Mouse (Mus musculus): ENCODE results near the gene Tspyl1. TPM values are rescaled to one million over a fixed set of nuclear protein-coding genes. Genes with fewer than 3 reads are reported as not detected.
"Not testable (repeated sequence)": the region's sequence is repeated elsewhere in the genome, so short reads cannot be mapped to it uniquely, and the experiment has no call there.

Tspyl1 gene
- 100 to 1,000 TPM; 161 to 169 TPM for total RNA-seq (2021)
- long read RNA-seq, experiment 1, transcript Tspyl1-201 (1 exons, 3,086 nt): major isoform, 338 of 339 reads
- long read RNA-seq, experiment 1, partial matches to known transcripts: 0 of 339 reads
- long read RNA-seq, experiment 1, other reads (novel, unspliced or antisense): 1 of 339 reads
- long read RNA-seq, experiment 2, transcript Tspyl1-201 (1 exons, 3,086 nt): major isoform, 211 of 211 reads
- long read RNA-seq, experiment 2, partial matches to known transcripts: 0 of 211 reads
- long read RNA-seq, experiment 2, other reads (novel, unspliced or antisense): 0 of 211 reads

DNA sequence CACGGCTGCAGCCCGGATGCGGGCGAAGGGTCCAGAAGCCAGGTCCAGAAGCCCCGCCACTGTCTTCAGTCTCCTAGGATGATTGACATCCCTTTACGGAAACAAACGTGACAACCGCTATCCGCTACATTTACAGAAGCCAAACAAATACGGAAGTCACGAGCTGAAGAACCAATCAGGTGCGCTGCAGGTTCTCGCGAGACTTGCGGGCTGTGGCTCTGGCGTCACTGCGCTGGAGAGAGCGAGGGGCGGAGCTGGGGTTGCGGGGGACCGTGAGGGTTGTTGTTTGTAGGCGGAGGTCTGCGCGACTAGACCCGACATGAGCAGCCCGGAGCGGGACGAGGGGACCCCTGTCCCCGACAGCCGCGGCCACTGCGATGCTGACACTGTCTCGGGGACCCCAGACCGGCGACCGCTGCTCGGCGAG is at the start of gene Tspyl1:
TSS of gene Tspyl1 (plus strand) at position 229 of the 427 bp plus-strand sequence.
- no peak for TF ChIP-seq CTCF (IDR thresholded peaks at IDR 0.05)
- Histone ChIP-seq H3K4me3 (peak within 1 kb of the TSS; percentile 84), H3K27ac (peak within 1 kb of the TSS; percentile 98)
- peak; percentile 97 to 98 for DNase-seq (ENCODE audit: extremely low spot score in 1 of 2, low spot score in 2 of 2)
- intact Hi-C loops (cut with DNase I): loop anchor here (1.0 to 2.0 kb wide), 5 partner anchors 15 to 263 kb away; partner anchors contain the start of genes Calhm5, Dse, Rwdd1 and Trappc3l

DNA sequence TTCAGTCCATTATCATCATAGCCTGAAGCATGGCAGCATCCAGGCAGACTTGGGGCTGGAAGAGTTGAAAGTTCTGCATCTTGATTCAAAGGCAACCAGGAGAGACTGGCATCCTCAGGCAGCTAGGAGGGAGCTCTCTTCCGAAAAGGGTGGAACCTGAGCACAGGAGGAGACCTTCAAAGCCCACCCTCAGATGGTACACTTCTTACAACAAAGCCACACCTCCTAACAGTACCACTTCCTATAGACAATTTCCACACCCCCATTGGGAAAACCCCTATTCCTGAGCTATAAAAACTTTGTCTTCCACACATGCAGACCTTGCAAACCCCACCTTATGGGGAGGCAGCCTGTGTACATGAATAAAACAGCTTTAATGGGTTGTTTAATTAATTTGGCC is 48.6 kb upstream of the Tspyl1 start:
- Histone ChIP-seq H3K4me3 (no peak overlapping the region), H3K27ac (no peak overlapping the region)
- TF ChIP-seq CTCF (IDR thresholded peaks at IDR 0.05): no peak
- intact Hi-C loops (cut with DNase I): no loop called here
- no peak for DNase-seq (ENCODE audit: extremely low spot score in 1 of 2, low spot score in 2 of 2)

DNA sequence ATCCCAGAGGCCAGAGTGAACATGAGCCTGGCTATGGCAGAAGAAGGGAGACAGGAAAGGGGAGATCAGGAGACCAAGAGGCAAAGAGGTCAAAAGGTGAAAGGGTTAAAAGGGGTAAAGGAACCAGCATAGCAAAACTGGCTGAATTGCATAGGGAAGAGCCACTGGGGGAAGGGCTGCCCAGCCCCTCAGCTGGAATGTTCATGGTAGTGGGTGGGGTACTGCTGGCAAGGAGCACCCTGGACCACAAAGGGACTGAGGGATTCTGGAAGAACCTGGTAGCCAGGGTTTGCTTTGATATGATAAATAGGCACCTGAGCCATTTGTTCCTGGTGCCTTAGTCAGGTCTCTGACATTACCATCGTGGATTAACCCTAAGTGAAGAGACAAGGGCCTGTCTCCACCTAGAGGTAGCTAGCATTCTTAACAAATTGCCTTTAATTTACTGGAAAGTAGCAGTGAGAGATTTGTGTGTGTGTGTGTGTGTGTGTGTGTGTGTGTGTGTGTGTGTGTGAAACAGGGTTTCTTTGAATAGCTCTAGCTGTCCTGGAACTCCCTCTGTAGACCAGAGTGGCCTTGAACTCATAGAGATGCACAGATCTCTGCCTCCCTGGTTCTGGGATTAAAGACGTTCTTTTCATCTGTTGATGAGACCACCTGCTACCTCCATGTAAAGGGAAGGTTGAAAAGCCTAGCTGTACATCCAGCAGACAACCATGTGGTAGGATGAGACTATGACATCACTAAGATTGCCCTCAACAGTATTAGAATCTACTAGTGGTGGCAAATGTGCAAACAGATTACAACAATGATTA is 47.9 kb upstream of the Tspyl1 start:
- intact Hi-C loops (cut with DNase I): no loop called here
- H3K4me3 ChIP-seq: no peak overlapping the region
- no peak overlapping the region for H3K27ac ChIP-seq
- DNase-seq (ENCODE audit: extremely low spot score in 1 of 2, low spot score in 2 of 2): no peak
- peak; percentile 24; the same call in 1 of the 2 replicates for TF ChIP-seq CTCF (IDR thresholded peaks at IDR 0.05)

DNA sequence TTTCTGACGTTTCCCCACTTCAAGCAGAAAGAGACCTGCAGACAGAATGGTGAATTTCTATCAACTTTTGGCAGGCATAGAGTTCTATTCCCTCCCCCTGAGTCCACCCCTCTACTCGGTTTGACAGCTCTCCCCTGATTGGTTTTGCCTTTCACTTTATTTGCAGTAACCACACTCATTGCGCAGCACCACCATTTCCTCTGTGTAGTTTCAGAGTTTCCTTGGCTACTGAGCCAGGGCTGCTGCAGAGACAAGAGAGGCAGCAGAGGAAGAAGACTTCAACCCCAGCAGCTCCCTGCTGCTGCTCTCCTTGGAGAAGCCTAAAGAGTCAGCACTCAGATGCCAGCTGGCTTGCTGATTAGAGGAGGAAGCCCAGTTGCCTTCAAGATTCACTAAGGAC is 46.6 kb upstream of the Tspyl1 start:
- no peak for DNase-seq (ENCODE audit: extremely low spot score in 1 of 2, low spot score in 2 of 2)
- intact Hi-C loops (cut with DNase I): no loop called here
- TF ChIP-seq CTCF (IDR thresholded peaks at IDR 0.05): no peak
- Histone ChIP-seq H3K27ac (no peak overlapping the region), H3K4me3 (no peak overlapping the region)

DNA sequence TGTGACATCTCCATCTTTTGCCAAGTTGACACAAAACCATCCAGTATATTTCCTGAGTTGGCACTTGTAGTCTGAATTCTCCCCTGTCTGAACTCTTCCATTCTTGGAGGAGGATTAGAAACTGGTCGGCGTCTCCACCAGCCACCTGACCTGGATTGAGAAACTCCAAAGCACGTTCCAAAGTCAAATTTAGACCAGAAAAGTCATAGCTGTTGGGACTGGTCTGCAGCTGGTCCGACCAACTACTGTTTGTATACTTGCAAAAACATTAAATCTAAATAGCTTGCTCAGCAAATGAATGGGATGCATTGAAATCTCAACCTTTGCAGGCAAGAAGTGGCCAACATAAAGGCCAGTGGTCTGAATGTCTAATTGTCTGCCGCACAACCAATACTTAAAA is 45.4 kb upstream of the Tspyl1 start:
- intact Hi-C loops (cut with DNase I): no loop called here
- no peak for TF ChIP-seq CTCF (IDR thresholded peaks at IDR 0.05)
- Histone ChIP-seq H3K4me3 (no peak overlapping the region), H3K27ac (no peak overlapping the region)
- DNase-seq (ENCODE audit: extremely low spot score in 1 of 2, low spot score in 2 of 2): no peak

DNA sequence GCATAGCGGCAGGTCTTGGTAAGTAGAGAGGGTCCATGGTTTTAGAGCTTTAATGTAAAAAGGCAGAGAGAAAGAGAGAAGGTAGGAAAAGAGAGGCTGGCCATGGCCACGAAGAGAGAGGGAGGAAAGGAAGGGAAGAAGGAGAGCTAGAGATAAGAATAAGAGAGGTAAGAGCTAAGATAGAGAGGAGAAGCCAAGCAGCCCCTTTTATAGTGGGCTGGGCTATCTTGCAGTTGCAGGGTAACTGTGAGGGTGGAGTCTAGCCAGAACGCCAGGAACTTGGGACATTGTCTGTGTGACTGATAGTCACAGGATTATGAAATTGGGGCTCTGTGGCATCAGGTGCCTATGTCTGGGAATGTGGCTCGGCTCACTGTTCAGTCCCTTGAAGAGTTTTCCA is 43.5 kb upstream of the Tspyl1 start:
- Histone ChIP-seq H3K27ac (no peak overlapping the region), H3K4me3 (no peak overlapping the region)
- no peak for DNase-seq (ENCODE audit: extremely low spot score in 1 of 2, low spot score in 2 of 2)
- intact Hi-C loops (cut with DNase I): no loop called here
- no peak for TF ChIP-seq CTCF (IDR thresholded peaks at IDR 0.05)

DNA sequence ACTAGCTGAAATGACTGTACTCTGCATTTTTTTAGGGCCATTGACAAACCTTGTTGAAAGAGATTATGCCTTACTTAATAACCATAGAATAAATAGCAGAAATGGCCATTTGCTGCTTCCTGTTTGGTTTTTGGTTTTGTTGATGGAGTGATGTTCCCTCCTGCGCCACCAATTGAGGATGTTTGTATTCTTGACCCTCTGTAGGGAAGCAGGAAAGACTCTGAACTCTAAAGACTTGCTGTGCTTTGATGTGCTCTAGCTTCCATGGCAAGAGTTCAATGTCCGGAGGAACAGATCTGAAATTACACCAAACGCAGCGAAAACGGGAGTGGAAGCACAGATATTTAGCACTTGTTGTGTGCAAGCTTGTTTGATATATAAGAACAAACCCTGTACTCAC is 37.2 kb upstream of the Tspyl1 start:
- Histone ChIP-seq H3K27ac (no peak overlapping the region), H3K4me3 (no peak overlapping the region)
- no peak for DNase-seq (ENCODE audit: extremely low spot score in 1 of 2, low spot score in 2 of 2)
- intact Hi-C loops (cut with DNase I): no loop called here
- no peak for TF ChIP-seq CTCF (IDR thresholded peaks at IDR 0.05)

DNA sequence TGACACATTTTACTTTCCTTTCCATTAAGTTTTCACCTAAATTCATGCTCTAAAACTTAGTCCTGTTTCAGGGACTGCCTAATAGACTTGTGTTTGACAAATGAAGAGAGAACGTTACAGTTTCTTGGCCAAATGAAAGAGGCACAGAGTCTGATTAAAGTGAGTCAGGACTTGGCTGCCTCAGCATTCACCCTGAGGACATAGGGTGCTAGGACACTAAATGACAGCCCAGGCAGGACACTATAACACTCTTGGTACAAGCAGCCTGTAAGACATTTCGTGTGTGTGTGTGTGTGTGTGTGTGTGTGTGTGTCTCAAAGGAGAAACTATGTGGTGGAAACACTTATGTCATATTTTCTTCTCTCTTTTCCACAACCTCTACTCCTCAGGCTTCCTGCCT is 35.9 kb upstream of the Tspyl1 start:
- TF ChIP-seq CTCF (IDR thresholded peaks at IDR 0.05): no peak
- DNase-seq (ENCODE audit: extremely low spot score in 1 of 2, low spot score in 2 of 2): no peak
- Histone ChIP-seq H3K4me3 (no peak overlapping the region), H3K27ac (no peak overlapping the region)
- intact Hi-C loops (cut with DNase I): no loop called here

DNA sequence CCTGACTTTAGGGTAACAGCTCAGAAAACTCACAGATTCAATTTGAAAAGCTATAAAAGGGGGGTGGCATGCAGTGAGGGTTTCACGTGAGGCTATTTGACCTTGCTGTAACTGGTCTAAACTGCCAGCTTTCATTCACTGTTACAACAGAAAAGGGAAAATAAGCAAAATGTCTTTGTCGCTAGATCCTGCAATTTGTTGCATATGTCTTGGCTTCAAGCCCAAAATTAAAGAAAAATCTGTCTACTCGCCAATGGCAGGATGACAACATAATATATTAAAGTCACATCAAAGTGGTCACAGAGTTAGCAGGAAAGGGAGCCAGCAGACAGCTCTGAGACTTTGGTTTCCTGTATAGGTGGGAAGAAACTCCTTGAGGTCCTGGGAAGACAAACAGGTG is 34.2 kb upstream of the Tspyl1 start:
- TF ChIP-seq CTCF (IDR thresholded peaks at IDR 0.05): no peak
- intact Hi-C loops (cut with DNase I): no loop called here
- DNase-seq (ENCODE audit: extremely low spot score in 1 of 2, low spot score in 2 of 2): no peak
- Histone ChIP-seq H3K4me3 (no peak overlapping the region), H3K27ac (no peak overlapping the region)

DNA sequence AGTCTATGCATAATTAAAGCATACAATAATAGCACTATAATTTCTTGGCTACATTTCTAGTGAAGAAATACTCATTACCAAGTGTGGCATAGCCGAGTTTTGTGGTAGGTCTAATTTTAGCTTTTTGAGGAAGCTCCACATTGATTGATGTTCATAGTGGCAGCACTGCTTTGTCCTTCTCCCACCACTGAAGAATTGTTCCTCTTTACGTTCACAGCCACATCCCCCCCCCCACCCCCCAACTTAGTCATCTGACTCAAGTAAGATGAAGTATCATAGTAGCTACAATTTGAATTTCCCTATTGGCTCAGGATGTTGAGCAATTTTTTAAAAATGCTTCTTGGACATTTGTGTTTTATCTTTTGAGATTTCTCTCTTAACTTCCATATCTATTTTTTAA is 32.4 kb upstream of the Tspyl1 start:
- Histone ChIP-seq H3K27ac (no peak overlapping the region), H3K4me3 (no peak overlapping the region)
- DNase-seq (ENCODE audit: extremely low spot score in 1 of 2, low spot score in 2 of 2): no peak
- TF ChIP-seq CTCF (IDR thresholded peaks at IDR 0.05): no peak
- intact Hi-C loops (cut with DNase I): no loop called here

DNA sequence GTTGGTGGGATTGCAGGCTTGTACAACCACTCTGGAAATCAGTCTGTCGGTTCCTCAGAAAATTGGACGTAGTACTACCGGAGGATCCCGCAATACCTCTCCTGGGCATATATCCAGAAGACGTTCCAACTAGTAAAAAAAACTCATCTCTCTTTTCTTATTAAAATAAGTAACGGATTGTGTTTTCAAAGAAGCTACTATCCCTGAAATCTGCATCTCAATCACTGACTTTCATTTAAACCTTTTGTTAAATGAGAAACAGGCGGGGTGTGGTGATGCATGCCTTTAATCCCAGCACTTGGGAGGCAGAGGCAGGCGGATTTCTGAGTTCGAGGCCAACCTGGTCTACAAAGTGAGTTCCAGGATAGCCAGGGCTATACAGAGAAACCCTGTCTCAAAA is 29.2 kb upstream of the Tspyl1 start:
- H3K27ac ChIP-seq; H3K4me3 ChIP-seq; DNase-seq (ENCODE audit: extremely low spot score in 1 of 2, low spot score in 2 of 2); intact Hi-C loops (cut with DNase I): not testable (repeated sequence)

DNA sequence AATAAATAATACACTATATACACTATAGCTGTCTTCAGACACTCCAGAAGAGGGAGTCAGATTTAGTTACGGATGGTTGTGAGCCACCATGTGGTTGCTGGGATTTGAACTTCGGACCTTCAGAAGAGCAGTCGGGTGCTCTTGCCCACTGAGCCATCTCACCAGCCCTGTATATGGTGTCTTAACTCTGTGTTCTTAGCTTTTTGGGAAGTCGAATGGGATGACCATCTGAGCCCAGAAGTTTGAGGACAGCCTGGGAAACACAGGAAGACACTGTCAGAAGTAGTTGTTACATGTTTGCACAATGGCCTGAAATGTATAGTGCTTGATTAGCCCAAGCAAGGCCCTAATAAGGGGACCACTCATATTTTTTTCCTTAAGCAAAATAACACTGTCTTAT is 16.9 kb upstream of the Tspyl1 start:
- no peak for TF ChIP-seq CTCF (IDR thresholded peaks at IDR 0.05)
- intact Hi-C loops (cut with DNase I): no loop called here
- Histone ChIP-seq H3K27ac (no peak overlapping the region), H3K4me3 (no peak overlapping the region)
- no peak for DNase-seq (ENCODE audit: extremely low spot score in 1 of 2, low spot score in 2 of 2)

Measured in left cerebral cortex, adult 2 months (tissue).